Mouse (Mus musculus): ENCODE results near the gene Vdr. TPM values are rescaled to one million over a fixed set of nuclear protein-coding genes. Genes with fewer than 3 reads are reported as not detected.

Vdr gene
- total RNA-seq (2021), result 1 to 10 TPM; 5.3 to 5.4 TPM
- long read RNA-seq, experiment 1, full-length matches to known transcripts, result 1 of 6 reads
- long read RNA-seq, experiment 1, partial matches to known transcripts, result 0 of 6 reads
- long read RNA-seq, experiment 1, other reads (novel, unspliced or antisense), result 5 of 6 reads
- long read RNA-seq, experiment 2, full-length matches to known transcripts, result 3 of 6 reads
- long read RNA-seq, experiment 2, partial matches to known transcripts, result 0 of 6 reads
- long read RNA-seq, experiment 2, other reads (novel, unspliced or antisense), result 3 of 6 reads

DNA sequence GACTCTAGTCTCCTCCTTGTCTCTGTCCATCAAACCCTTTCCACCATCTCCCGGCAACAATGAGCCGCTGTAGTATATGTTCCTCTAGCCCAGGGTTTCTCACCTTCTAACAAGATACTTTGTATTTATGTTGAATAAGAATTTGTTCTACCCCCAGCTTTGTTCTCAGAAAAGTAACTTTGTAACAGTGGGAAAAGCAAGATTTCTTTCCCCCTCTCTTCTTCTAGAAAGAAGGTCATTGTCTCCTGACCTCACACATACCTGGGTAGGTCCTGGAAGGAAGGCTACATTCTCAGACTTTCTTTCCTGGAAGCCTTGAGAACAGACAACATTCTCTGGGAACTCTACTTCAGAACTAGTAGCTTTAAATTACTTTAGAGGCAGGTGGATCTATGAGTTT, at the start of gene Vdr:
Gene Vdr (minus strand): TSS at position 101 of the 400 bp plus-strand sequence.
- DNase-seq, result no peak

DNA sequence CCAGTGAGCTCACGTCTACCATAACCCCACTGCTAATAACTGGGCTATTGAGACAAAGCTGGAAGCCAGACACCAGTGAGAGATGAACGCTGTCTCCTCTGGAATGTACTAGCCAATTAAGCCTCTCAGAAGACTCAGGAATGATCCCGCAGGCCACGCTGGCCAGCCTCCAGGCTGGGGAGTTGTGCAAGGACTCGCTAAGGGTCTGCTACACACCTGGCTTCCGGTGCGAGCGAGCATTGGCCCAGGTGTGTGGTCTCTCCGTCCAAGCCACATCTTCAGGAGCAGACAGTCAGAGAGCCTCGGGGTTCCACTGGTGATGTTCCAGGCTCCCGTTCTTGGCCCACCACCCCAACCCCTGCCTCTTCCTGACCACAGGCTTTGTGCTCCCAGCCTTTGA, 46.0 kb upstream of the Vdr start:
- no peak for DNase-seq

DNA sequence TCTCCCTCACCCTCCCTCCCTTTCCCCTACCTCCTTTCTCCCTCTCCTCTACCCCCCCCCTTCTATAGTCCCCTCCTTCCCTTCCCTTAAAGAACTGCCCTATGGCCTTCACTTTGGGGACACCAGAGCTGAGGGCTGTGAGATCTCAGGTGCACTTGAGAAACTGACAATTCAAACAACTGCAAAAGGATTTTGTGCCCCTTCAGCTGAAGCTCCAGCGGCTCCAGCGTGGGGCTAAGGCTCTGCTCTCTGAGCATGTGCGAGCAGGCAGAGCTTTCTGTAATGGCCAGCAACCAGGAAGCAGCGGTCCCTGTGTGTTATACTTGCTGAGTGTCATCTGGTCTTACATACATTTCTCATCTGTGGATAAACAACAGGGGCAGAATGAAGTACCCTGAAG, 45.3 kb upstream of the Vdr start:
- DNase-seq, result no peak

DNA sequence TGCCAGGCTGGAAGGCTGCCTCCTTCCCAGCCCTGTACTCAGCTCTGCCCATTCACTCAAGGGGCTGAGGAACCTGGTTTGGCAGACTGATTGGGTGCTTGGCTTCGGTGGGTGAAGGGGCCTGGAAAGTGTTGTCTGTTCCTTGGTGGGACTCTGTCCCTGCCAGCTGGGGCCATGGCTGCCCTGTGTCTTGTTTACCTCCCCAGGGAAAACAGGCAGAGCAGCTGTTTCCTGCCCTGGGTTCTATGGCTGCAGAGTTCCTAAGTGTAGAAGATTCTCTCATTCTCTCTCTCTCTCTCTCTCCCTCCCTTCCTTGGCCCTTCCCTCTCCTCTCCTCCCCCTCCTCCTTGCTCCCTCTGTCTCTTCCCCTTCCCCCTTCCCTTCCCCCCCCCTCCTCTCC, 44.9 kb upstream of the Vdr start:
- DNase-seq, result no peak

DNA sequence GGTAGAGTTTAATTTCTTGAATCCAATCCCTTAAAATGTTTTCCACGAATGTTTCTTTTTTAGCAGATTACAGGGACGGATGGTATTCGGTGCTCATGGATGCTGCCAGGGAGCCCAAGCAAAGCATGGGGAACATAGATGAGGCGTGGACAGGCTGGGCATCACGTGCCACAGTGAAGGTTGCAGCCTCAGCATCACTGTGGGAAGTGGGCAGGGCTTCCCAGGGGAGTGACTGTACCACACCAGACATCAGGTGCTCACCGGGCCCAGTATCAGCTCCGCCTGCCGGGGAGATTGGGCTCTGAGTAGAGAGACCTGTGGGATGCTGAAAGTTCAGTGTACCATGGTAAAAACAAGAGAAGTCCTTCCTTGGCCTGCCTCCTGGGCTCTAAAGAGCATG, 44.2 kb upstream of the Vdr start:
- DNase-seq, result no peak

DNA sequence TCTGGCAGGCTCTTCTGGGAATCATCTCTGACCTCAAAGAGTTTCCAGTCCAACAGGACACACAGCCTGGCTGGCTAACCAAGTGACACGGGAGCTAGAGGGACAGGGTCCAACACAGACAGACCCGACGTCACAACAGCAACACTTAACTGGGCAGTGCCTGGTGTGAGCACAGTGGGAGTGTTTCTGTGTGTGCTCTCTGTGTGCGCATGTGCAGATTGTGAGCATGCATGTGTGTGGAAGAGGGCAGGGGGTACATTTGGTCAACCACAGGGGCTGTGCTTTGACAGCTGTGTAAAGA, 42.4 kb upstream of the Vdr start:
- DNase-seq, result no peak

DNA sequence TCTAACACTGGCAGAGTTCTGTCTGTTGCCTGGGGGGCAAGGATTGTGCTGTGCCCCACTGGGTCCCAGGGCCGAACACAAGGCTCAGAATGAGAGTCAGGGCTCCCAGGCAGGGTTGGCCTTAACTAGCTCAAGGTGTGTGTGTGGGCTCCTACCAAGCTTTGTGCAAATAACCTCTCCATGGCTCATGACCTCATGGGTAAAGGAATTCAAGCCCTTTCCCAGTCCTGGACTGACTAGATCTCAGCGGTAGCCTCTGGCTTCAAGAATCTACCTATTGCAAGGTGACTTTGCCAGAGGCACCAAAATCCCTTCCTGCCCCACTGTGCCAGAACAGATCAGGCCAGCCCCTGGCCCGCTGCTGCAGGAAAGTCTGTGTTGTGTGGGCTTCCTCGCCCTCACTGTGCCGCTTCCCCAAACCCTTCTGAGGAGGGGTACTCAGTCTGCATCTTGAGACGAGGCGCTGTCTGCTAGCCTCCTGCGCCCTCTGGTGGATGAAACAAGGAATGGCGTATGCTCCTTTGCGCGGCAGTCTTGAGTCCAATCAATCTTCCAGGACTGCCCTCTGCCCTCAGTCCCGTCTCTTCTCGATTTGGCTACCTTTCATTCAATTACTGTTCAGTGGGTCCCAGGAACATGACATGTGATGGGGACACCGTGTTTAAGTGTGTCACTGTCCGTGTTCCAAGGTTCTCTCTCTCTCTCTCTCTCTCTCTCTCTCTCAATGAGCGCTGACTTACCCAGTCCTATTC, 41.9 kb upstream of the Vdr start:
- DNase-seq, result peak; percentile 74

DNA sequence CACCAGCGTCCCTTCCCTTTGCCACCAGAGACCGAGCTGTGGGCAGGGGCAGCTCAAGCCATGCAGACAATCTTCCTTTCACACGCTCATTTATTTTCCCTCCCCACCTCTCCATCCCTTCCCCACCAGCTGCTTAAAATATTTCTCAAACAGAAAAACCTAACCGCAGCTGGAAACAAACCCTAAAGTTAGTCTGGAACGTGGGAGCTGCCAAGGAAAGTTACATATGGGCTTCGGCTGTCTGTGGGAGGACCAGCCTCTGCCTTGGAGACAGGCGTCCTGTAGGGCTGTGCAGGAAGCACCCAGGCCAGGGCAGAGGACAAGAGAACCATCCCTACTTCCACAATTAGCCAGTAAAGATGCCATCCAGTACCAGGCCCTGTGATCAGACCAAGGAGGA, 39.8 kb upstream of the Vdr start:
- no peak for DNase-seq

DNA sequence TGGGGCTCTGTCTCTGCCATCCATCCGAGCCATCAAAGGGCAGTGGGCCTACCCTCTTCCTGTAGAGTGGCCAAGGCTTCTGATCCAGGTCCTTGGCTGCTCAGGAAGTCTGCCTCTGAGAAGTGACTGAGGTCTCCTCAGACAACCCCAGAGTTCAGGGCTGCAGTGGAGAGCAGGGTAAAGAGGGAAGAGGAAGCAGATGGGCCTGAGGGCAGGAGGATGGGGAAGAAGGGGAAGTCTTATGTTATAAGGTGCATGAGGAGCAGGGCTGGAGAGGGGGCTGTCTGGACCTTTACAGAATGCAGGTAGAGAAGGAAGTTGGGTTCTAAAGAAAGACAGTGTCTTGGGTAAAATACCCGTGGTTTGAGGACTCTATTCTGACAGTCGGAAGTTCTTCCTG, 39.3 kb upstream of the Vdr start:
- no peak for DNase-seq

DNA sequence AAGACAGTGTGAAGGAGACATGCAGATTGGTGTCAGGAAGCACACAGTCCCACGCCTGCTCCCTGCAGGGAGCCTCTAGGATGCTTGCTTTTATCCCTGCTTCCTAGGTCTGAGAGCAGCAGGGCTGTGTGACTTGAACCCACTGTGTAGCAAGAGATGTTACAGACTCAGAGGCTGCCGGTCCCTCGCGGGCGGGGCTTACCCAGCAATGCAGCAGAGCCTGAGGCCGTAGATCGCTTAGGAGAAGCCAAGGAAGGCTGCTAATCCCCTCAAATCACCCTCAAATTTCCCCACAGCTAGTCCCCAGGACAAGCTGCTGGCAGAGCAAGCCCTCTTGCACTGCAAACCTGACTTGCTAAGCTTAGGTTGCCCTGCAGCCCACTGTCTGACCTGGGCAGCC, 38.3 kb upstream of the Vdr start:
- DNase-seq, result no peak

DNA sequence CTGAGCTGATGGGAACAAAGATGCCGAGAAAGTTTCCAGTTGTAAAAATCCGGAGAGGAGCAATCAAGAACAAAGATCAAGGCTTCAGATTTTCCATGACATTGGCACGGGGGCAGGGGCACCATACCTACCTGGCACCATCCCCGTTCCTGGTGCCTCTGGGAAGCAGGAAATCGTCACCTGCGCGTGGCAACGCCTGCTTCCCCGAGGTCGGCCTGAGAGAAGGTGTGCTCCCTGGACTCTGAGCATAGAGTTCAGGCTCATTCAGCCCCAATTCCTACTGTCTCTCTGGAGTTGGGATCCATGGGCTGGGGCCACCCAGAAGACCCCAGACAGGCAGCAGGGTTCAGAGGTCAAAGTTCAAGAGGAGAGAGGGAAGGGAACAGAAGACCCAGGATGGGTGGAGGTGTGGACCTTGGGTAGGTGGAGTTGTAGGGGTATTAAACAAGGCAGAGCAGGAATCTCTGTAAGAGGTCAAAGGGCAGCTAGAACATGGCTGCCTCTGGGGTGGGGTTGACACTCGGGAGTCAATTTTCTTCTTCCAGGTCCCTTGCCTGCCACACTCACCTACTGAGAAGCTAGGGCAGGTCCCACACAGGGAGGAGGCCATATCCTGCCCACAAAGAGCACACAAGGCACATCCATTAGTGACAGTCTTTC, 35.4 kb upstream of the Vdr start:
- no peak for DNase-seq

DNA sequence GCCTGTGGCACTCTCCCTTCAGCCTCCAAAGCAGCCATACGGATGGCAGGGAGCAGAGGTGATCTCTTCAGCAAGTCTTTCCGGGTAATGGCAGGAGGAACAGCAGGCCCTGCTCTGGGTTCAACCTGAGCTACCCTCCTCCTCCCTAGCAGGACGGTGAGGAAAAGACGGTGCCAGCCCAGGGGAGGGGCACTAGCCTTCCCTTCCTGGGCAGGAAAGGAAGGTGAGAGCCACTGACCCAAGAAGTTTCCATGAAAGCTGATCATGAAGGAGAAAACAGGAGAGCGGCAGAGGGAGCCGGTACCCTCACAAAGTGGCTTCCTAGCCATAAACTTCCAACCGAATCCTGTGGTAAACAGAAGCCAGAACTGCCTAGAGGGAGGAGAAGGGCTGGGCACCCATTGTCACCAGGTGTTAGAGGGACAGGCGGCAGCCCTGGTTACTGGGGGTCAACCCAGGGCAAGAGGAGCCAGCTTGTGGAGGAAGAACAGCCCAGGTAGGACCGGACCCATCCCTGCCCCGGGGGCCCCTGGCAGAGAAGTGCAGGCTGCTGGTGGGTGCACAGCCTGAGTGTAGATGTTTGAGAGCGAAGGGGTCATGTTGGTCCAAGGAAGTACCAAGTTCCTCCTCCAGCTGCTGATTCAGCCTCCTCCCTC, 34.6 kb upstream of the Vdr start:
- no peak for DNase-seq

DNA sequence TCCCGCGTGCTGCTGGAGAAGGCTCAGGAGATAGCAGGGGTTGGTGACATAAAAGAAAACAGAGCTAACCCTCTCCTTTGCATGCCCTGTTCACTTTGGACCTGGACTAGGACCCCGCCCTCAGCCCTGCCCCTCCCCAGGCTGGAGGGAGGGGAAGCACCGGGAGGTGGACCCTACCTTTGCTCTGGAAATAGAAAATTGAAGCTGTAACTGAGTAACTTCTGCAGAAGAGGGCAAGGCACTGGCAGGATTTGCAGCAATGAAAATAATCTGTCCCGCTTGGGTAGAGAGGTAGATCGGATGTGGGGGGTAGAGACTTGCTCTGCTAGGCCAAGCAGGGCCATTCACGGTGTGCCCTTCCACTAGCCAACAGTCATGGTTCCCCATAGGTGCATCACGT, 32.9 kb upstream of the Vdr start:
- no peak for DNase-seq

DNA sequence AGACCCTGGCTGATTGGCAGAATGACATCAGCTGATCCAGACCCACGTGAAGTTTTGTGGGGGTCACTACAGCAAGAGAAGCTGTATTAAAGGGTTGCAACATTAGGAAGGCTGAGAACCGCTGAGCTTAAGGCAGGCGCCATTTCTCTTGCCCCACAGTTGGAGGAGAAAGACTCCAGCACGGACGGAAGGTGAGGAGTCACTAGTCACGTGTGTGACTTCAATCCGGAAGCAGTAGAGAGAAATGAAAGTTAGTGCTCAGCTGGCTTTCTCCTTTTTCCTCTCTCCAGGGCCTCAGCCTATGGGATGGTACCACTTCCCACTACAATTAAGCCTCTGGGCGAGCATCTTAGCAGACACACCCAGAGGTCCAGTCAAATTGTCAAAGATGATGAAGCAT, 32.1 kb upstream of the Vdr start:
- no peak for DNase-seq

DNA sequence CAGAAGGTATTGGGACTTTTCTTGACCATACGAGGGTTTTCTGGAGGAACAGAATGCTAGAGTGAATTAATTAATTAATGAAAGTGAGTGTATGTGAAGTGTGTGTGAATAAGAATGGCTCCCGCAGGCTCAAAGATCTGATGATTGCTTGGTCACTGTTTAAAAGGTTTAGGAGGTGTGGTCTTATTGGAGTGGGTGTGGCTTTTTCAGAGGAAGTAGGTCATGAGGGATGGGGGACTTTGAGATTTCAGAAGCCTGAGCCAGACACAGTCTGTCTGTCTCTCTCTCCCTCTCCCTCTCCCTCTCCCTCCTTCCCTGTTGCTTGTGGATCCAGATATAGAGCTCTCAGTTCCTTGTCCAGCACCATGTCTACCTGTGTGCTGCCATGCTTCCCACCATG, 30.9 kb upstream of the Vdr start:
- no peak for DNase-seq

DNA sequence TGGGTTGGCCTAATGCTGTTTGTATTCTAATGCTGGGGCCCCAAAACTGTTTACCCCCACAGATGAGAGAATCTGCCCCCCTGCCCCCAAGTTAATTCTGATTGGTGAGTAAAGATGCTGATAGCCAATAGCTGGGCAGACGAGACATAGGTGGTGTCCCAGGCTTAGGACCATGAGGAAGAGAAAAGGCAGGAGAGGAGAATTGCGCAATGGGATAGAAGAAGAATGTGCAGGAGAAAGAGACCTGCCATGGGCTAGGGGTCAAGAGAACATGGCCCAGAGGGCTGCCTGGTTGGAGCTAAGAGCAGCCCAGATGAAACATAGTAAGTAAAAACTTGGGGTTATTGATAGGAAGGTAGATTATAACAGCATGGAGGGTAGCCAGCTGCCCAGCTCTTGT, 29.7 kb upstream of the Vdr start:
- DNase-seq, result no peak

DNA sequence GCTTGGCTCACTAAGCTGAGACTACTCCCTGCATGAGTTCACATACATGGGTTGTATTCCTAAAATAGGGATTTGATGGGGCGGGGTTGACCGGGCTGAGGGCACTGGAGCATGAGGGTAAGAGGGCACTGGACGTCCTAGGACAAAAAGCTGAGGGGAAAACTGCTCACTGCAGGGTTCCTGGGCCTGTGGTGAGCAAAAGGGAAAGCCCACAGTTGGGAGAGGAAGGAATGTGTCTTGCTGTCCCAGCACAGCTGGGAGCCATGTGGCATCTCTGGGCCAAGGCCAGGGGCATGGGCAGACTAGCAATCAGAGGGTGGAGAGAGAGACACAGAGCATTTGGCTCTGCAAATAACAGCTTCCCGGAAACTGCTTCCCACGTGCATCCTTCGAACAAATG, 28.1 kb upstream of the Vdr start:
- DNase-seq, result no peak

DNA sequence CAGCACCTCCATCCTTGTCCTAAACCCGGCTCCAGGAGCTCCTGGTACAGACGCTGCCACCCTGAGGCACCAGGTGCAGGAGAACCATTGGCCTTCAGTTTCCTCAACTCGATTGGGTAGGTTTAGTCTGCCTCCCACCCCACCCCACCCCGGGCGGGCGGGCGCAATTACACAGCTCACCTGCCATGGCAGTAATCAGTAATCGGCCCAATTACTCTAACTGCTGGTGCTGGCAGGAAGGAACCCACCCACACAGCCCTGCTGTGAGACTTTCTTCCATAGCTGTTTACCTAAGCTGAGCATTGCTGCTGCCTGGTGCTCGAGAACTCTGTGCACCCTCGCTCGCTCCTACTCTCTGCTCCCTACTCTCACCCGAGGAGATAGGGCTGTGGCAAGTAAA, 22.0 kb upstream of the Vdr start:
- no peak for DNase-seq

DNA sequence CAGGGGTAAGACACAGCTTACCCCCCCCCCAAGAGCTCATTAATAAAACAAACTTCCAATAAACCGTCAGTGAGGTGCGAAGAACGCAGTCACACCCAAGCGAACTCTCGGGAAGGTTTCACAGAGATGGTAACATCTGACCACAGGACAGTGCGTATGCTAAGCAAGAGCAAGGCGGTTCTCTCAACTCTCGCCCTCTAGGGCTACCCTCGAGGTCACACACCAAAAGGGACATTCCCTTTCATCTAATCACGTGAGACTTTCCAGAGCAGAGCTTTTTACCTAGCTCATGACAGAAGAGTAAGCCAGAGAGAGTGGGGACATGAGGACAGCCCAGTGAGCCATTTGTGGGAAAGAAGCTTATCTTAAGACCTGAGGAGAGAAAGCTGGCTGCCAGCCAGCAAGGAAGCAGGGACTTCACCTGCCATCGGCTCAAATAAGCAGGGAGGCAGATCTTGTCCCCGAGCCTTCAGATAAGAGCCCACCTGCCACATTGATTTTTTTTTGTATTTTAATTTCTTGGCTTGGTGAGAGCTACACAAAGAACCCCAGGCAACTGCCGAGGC, 18.9 kb upstream of the Vdr start:
- DNase-seq, result no peak

DNA sequence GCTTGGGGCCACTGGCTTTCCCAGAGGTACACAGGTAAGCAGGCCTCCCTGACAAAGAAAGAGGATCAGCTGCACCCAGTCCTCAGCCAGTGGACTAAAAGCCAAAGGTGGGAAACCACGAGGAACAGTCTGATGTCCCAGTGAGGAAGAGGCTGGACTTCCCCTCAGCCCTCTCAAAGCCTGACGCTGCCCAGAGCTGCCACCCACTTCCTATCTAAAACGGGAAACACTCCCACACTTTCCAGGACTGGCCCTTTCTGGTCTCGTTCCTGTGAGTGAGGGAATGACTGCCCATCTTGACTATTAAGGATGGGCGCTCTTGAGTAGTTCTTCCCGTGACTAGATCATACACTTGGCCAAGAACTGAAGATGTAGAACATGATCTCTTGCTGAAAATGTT, 17.4 kb upstream of the Vdr start:
- DNase-seq, result no peak

DNA sequence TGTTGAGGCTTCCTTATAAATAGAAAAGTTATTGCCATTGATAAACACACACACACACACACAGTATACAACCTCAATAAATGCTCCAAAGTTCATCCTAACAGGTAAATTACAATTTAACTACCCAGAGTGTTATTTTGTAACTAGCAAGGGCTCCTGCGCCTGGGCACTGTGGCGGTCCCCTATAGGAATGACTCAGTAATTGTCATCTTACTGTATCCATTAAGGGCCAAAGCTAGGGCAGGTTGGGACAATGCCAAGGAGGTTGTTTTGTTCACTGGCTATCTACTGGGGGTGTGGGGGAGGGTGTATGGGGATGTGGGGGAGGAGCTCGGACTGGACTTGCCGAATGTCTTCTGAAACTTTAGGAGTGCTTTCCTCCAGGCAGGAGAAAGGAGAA, 16.6 kb upstream of the Vdr start:
- no peak for DNase-seq

DNA sequence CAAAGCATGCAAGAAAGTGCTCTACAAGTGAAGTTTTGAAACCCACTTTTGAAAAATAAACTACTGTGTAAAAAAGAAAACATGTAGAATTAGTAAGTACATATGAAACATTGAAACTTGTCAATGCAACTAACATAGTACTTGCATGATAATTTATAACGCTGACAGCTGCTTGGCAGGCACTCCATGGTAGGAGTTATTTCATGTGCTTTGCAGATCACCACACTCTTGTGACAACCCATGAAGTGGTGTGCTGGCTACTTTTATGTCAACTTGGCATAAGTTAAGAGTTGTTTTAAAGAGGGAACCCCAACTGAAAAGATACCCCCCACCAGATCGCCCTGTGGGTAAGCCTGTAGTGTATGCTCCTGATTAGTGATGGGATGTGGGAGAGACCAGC, 12.0 kb upstream of the Vdr start:
- no peak for DNase-seq

DNA sequence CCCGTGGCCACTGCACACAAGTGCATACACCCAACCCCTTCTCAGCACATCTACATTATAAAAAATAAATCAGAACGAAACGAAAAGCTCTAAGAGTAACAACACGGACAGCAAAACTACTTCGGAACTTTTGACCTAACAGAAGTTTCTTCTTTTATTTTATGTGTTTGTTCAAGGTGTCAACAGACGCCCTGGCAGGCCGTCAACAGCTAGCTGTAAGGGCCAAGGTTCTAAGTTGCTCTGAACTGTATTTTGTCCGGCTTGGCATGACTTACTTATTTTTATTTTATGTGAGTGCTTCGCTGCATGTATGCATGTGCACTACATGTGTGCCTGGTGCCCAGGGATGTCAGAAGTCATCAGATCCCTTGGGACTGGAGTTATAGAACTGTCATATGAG, 11.4 kb upstream of the Vdr start:
- no peak for DNase-seq

Data from adrenal gland, postnatal 10 days (tissue).